Mouse (Mus musculus): ENCODE measurements around the gene Tenm4. TPM values are rescaled to one million over a fixed set of nuclear protein-coding genes. Genes with fewer than 3 reads are reported as not detected.

Tenm4 gene
- total and polyA plus RNA-seq, 2 experiments, result 0.09 to 0.11 TPM

- no peaks in the 10 kb centered on the region for H3K36me3 ChIP-seq (ENCODE audit: control insufficient read depth, insufficient read depth, low read length)
- no peaks in the 10 kb centered on the region for H3K4me1 ChIP-seq (ENCODE audit: control insufficient read depth, insufficient read depth, low read length)
- H3K4me3 ChIP-seq (ENCODE audit: insufficient read depth, low read depth, low read length), result no peak overlapping the region
- H3K9ac ChIP-seq (ENCODE audit: low read depth, low read length), result no peak overlapping the region
- H3K27ac ChIP-seq (replicated peaks; ENCODE audit: insufficient read depth, low read depth, low read length), result no peak overlapping the region
- TF ChIP-seq CTCF (IDR thresholded peaks at IDR 0.05; ENCODE audit: low read depth, low read length) (no peak), POLR2A (IDR thresholded peaks at IDR 0.05; ENCODE audit: extremely low read depth, insufficient read depth, low read length) (no peak)
- H3K27me3 ChIP-seq (ENCODE audit: control insufficient read depth, insufficient read depth, low read length), result no peaks in the 10 kb centered on the region
- no peaks in the 10 kb centered on the region for H3K79me2 ChIP-seq (ENCODE audit: control insufficient read depth, insufficient read depth, low read length)
- DNase-seq (ENCODE audit: extremely low read depth, low read depth, low spot score), result no peak
Observed at GRCm38 (mm10) chr7:96587403-96587802, 416.4 kb downstream of the Tenm4 start.

- H3K27ac ChIP-seq (replicated peaks; ENCODE audit: insufficient read depth, low read depth, low read length), result no peak overlapping the region
- H3K79me2 ChIP-seq (ENCODE audit: control insufficient read depth, insufficient read depth, low read length), result no peaks in the 10 kb centered on the region
- no peak for DNase-seq (ENCODE audit: extremely low read depth, low read depth, low spot score)
- no peaks in the 10 kb centered on the region for H3K27me3 ChIP-seq (ENCODE audit: control insufficient read depth, insufficient read depth, low read length)
- H3K4me3 ChIP-seq (ENCODE audit: insufficient read depth, low read depth, low read length), result no peak overlapping the region
- H3K4me1 ChIP-seq (ENCODE audit: control insufficient read depth, insufficient read depth, low read length), result no peaks in the 10 kb centered on the region
- no peak for TF ChIP-seq POLR2A (IDR thresholded peaks at IDR 0.05; ENCODE audit: extremely low read depth, insufficient read depth, low read length)
- TF ChIP-seq CTCF (IDR thresholded peaks at IDR 0.05; ENCODE audit: low read depth, low read length), result no peak
- no peak overlapping the region for H3K9ac ChIP-seq (ENCODE audit: low read depth, low read length)
- WGBS, result 90% methylated on average over 6 of the region's 6 CpGs
- no peaks in the 10 kb centered on the region for H3K36me3 ChIP-seq (ENCODE audit: control insufficient read depth, insufficient read depth, low read length)
Observed at GRCm38 (mm10) chr7:96588567-96588966, 417.5 kb downstream of the Tenm4 start.

- Histone ChIP-seq H3K4me1 (ENCODE audit: control insufficient read depth, insufficient read depth, low read length) (no peaks in the 10 kb centered on the region), H3K27ac (replicated peaks; ENCODE audit: insufficient read depth, low read depth, low read length) (no peak overlapping the region), H3K79me2 (ENCODE audit: control insufficient read depth, insufficient read depth, low read length) (no peaks in the 10 kb centered on the region), H3K27me3 (ENCODE audit: control insufficient read depth, insufficient read depth, low read length) (no peaks in the 10 kb centered on the region), H3K9ac (ENCODE audit: low read depth, low read length) (no peak overlapping the region), H3K4me3 (ENCODE audit: insufficient read depth, low read depth, low read length) (no peak overlapping the region), H3K36me3 (ENCODE audit: control insufficient read depth, insufficient read depth, low read length) (no peaks in the 10 kb centered on the region)
- 86% methylated on average over 9 of the region's 9 CpGs for WGBS
- TF ChIP-seq CTCF (IDR thresholded peaks at IDR 0.05; ENCODE audit: low read depth, low read length) (no peak), POLR2A (IDR thresholded peaks at IDR 0.05; ENCODE audit: extremely low read depth, insufficient read depth, low read length) (no peak)
- no peak for DNase-seq (ENCODE audit: extremely low read depth, low read depth, low spot score)
Observed at GRCm38 (mm10) chr7:96595535-96596295, 424.7 kb downstream of the Tenm4 start.

- Histone ChIP-seq H3K79me2 (ENCODE audit: control insufficient read depth, insufficient read depth, low read length) (no peaks in the 10 kb centered on the region), H3K9ac (ENCODE audit: low read depth, low read length) (no peak overlapping the region), H3K4me3 (ENCODE audit: insufficient read depth, low read depth, low read length) (no peak overlapping the region), H3K4me1 (ENCODE audit: control insufficient read depth, insufficient read depth, low read length) (no peaks in the 10 kb centered on the region), H3K27ac (replicated peaks; ENCODE audit: insufficient read depth, low read depth, low read length) (no peak overlapping the region), H3K27me3 (ENCODE audit: control insufficient read depth, insufficient read depth, low read length) (no peaks in the 10 kb centered on the region), H3K36me3 (ENCODE audit: control insufficient read depth, insufficient read depth, low read length) (no peaks in the 10 kb centered on the region)
- TF ChIP-seq POLR2A (IDR thresholded peaks at IDR 0.05; ENCODE audit: extremely low read depth, insufficient read depth, low read length) (no peak), CTCF (IDR thresholded peaks at IDR 0.05; ENCODE audit: low read depth, low read length) (no peak)
- 55% methylated on average over 9 of the region's 9 CpGs for WGBS
- no peak for DNase-seq (ENCODE audit: extremely low read depth, low read depth, low spot score)
Observed at GRCm38 (mm10) chr7:96596402-96597195, 425.6 kb downstream of the Tenm4 start.

- Histone ChIP-seq H3K4me3 (ENCODE audit: insufficient read depth, low read depth, low read length) (no peak overlapping the region), H3K36me3 (ENCODE audit: control insufficient read depth, insufficient read depth, low read length) (no peaks in the 10 kb centered on the region), H3K79me2 (ENCODE audit: control insufficient read depth, insufficient read depth, low read length) (no peaks in the 10 kb centered on the region), H3K27ac (replicated peaks; ENCODE audit: insufficient read depth, low read depth, low read length) (no peak overlapping the region), H3K4me1 (ENCODE audit: control insufficient read depth, insufficient read depth, low read length) (no peaks in the 10 kb centered on the region), H3K9ac (ENCODE audit: low read depth, low read length) (no peak overlapping the region), H3K27me3 (ENCODE audit: control insufficient read depth, insufficient read depth, low read length) (no peaks in the 10 kb centered on the region)
- DNase-seq (ENCODE audit: extremely low read depth, low read depth, low spot score), result no peak
- TF ChIP-seq CTCF (IDR thresholded peaks at IDR 0.05; ENCODE audit: low read depth, low read length) (no peak), POLR2A (IDR thresholded peaks at IDR 0.05; ENCODE audit: extremely low read depth, insufficient read depth, low read length) (no peak)
- WGBS, result 91% methylated on average over 4 of the region's 4 CpGs
Observed at GRCm38 (mm10) chr7:96597871-96598270, 426.8 kb downstream of the Tenm4 start.

- WGBS, result 63% methylated on average over 3 of the region's 3 CpGs
- Histone ChIP-seq H3K36me3 (ENCODE audit: control insufficient read depth, insufficient read depth, low read length) (no peaks in the 10 kb centered on the region), H3K9ac (ENCODE audit: low read depth, low read length) (no peak overlapping the region), H3K4me3 (ENCODE audit: insufficient read depth, low read depth, low read length) (no peak overlapping the region), H3K4me1 (ENCODE audit: control insufficient read depth, insufficient read depth, low read length) (no peaks in the 10 kb centered on the region), H3K79me2 (ENCODE audit: control insufficient read depth, insufficient read depth, low read length) (no peaks in the 10 kb centered on the region), H3K27me3 (ENCODE audit: control insufficient read depth, insufficient read depth, low read length) (no peaks in the 10 kb centered on the region), H3K27ac (replicated peaks; ENCODE audit: insufficient read depth, low read depth, low read length) (no peak overlapping the region)
- DNase-seq (ENCODE audit: extremely low read depth, low read depth, low spot score), result no peak
- no peak for TF ChIP-seq CTCF (IDR thresholded peaks at IDR 0.05; ENCODE audit: low read depth, low read length)
- TF ChIP-seq POLR2A (IDR thresholded peaks at IDR 0.05; ENCODE audit: extremely low read depth, insufficient read depth, low read length), result no peak
Observed at GRCm38 (mm10) chr7:96599081-96599480, 428.0 kb downstream of the Tenm4 start.

Data from liver, adult 2 months (tissue).